Mouse (Mus musculus): Measurements from ENCODE around the gene Ifitm10.
"Not testable (repeated sequence)": the region's sequence is repeated elsewhere in the genome, so short reads cannot be mapped to it uniquely, and the experiment has no call there.

The Ifitm10 gene

DNA sequence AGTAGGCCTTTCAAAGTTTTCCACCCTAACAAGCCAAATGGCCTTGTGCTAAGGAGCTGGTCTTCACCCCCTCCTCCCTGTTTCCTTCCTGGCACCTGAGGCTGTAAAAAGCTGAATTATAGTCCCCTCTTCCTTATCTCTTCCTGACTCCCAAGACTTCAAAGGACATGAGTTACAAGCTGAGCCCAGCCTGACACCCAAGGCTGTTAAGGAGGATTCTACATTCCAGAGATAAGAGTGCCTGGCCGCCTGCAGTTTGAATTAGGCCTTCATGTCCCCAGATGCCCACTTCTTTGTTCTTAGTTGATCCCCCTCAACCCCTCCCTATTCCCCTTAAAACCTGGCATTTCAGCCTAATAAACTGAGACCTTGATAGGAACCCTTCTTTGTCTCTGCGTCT is 90.7 kb downstream of the Ifitm10 start:
- in situ Hi-C loops (cut with MboI; ENCODE audit: unreplicated experiment in 2 of 2), result loop anchor here in 1 of 2 experiments (10.0 kb wide), 1 partner anchor 138 kb away; the partner anchor contains the start of gene Gm45337

DNA sequence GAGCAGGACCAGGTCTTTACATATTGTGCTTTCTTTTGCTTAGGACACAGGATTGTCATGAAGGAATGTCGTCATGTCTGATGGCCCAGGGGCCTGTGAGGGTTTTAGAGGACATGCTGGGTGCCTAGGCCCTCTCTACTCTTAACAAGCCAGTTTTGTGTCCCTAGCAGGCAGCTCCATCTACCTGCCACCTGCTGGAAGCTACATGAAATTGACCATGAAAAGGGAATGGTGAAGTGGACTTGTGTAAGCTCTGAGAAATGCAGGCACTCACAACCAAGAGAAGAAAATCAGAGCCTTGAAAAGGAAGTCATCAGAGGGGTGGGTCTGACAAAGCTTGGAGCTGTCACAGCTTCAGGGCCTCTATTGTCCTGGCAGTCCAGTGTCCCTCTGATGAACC is 94.3 kb downstream of the Ifitm10 start:
- in situ Hi-C loops (cut with MboI; ENCODE audit: unreplicated experiment in 2 of 2), result not testable (repeated sequence)

DNA sequence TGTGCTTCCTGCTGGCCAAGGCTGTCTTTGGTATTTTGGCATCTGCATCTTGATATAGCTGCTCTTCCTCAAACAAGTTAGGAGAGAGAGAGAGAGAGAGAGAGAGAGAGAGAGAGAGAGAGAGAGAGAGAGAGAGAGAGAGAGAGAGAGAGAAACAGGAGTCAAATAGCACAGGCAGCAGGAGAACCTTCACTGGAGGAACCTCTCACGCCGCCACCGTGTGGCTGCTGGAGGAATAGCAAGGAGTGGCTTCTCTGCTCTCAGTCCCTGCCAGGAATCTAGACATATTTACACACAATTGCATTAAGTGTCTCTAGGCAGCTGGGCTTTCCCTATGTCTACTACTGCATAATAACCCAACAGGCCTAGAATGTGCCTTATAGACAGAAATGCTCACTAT is 95.4 kb downstream of the Ifitm10 start:
- in situ Hi-C loops (cut with MboI; ENCODE audit: unreplicated experiment in 2 of 2), result not testable (repeated sequence)

All from v-Abl transformed pro-B cells (cell line).